Mouse (Mus musculus) frontal cortex, adult (tissue): ENCODE data around the gene Stat3.

Experiments
- ATAC-seq: cut with Nextera tagmentation; 2 replicates; pipeline ENCODE4 v1.9.2; 2017; ENCODE audit warnings: mild to moderate bottlenecking, moderate library complexity, mixed read lengths; ENCODE audit not compliant: low TSS enrichment

The Stat3 gene

DNA sequence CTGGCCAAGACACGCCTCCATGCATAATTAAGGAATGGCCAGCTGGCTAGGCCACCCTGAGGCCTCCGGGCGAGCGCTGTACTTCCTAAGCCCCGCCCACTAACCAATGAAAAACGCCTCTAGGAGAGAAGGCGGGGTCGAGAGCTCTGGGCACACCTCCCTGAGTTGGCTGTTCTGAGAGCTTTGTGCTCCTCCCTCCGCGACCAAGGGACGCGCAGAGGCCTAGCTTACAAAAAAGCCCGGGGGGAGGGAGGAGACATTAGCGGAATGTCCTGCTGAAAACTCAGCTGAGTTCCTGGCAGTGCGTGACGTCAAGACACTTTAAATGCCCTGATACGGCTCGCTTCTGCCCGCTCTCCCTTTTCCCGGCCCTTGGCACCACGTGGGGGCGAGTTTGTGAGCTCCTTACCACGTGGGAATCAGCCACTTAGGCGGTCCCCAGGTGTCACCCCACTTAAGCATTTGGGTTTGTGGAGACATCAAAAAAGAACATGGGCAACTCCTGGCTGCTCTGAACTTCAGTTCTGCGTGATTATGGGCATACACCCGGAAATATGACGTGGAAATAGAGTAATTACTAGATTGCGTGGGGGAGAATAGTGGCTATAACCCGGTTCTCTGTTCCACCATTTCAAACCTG lies at the start of gene Stat3:
Gene Stat3 (minus strand): TSS at position 29 of the 640 bp plus-strand sequence.
- ATAC-seq = no peak; the same call in none of the 2 replicates

DNA sequence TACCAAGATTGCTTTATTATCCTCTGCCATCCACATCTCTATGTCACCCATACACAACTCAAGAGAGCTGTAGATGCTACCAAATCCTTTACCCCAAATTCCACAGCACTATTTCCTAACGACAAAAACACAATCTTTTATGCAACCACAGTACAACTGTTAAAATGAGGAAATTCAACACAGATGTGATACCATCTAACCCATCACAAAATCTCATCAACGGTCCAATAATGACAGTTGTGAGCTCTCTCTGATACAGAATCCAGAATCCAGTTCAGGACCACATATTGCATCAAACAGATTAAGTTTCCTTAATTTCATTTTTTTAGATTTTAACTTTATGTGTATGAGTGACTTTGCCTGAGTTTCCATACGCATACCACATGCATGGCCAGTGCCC lies 49.3 kb upstream of the Stat3 start:
- ATAC-seq = no peak

DNA sequence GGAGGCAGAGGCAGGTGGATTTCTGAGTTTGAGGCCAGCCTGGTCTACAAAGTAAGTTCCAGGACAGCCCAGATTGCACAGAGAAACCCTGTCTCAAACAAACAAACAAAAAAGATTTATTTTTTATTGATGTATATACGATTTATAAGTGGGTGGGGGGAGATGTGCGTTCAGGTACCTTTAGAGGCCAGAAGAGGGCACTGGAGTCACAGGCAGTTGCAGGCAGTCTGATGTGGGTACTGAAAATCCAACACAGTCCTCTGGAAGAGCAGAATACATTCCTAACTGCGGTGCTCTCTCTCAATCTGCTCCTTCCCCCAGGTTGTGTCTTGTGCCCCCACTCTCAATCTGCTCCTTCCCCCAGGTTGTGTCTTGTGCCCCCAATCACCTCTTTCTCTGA lies 46.3 kb upstream of the Stat3 start:
- ATAC-seq = no peak

GRCm38 (mm10) chr11:100983778-100984131 lies 44.4 kb upstream of the Stat3 start:
- ATAC-seq = no peak

DNA sequence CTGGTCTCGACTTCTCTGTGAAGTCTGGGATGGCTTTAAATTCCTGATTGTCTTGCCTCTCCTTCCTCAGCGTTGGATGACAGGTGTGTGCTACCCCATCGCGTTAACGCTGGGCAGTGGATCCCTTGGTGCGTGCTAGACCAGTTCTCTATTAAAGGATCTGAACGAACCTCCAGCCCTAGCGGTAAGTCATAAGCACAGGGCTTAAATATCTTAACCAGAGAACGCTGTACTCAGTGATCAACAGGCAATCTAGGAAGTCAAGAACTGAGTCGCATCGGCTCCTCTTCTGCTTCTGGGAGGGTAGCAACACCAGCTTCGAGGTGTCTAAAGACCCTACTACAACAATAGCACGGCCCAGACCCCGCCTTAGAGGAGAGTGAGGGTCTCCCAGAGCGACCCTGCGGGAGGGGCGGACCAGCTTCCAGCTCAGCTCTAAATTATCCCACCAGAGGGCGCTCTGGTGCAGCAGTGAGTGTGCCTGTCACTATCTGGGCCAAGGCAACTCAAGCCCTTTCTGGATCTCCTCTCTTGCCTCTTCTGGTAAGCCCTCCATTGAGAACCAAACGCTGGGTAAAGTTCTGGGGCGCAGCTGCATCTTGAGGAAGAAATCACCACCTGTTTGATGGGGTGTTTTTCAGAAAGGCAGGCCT lies 43.9 kb upstream of the Stat3 start:
- ATAC-seq = peak; percentile 69; the same call in 1 of the 2 replicates

GRCm38 (mm10) chr11:100982087-100982486 lies 42.7 kb upstream of the Stat3 start:
- ATAC-seq = no peak

DNA sequence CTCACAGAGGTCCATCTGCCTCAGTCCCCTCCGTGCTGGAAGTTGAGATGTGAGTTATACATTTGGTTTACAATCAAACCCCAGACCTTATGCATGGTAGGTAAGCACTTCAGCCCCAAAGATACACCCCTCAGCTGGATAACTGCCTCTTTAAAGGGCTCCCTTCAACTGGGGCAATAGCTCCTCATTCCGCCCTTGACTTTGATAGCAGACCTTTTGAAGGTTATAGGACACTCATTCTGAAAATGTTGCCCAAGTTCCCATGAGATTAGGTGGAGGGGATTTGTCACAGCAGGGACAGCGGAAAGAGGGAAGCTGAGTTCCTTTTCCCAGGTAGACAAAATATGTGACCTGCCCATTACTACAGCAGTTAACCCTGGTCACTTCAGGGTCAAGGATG lies 41.9 kb upstream of the Stat3 start:
- ATAC-seq = no peak

DNA sequence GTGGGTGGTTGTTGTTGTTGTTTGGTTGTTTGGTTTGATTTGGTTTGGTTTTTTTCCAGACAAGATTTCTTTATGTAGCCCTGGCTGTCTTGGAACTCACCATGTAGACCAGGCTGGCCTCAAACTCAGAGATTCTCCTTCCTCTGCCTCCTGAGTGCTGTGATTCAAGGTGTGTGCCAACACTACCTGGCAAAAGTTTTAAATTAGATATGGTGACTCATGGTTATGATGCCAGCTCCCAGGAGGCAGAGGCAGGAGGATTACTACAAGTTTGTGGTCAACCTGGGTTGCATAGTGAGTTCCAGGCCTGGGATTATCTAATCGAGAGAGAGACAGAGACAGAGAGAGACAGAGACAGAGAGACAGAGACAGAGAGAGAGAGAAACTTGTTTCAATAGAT lies 41.1 kb upstream of the Stat3 start:
- ATAC-seq = no peak

GRCm38 (mm10) chr11:100979887-100980286 lies 40.5 kb upstream of the Stat3 start:
- peak; percentile 64; the same call in 1 of the 2 replicates for ATAC-seq

GRCm38 (mm10) chr11:100975241-100975640 lies 35.9 kb upstream of the Stat3 start:
- ATAC-seq = no peak

DNA sequence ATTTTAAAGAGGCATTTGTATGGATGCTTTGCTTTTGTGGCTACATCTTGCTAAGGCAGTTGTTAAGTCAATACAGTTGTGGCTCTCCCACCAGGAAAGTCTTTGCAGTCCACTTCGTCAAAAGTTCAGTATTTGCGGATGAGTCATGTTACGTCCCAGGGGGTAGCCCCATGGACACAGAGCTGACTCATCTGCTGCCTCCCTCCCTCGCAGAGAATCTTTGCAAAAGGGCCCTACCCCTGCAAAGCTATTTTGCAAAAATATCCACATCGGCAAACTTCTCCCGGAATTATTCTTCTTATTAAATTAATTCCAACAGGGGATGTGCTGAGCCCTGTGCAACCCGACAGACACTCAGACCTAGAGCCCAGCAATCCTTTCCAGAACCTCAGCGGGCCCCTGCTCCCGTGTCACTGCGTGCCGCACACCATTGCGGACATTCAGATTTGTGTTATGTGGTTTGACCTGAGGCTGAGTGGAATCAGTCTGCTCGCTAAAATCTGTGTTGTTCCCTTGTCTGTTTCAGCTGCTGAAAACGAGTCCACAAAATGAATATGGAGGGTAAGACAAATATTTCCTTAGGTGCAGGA lies 35.1 kb upstream of the Stat3 start:
- no peak for ATAC-seq

- no peak for ATAC-seq
Measured at GRCm38 (mm10) chr11:100973245-100973644, 33.9 kb upstream of the Stat3 start.

GRCm38 (mm10) chr11:100971455-100971854 lies 32.1 kb upstream of the Stat3 start:
- no peak for ATAC-seq

GRCm38 (mm10) chr11:100970557-100970937 lies 31.2 kb upstream of the Stat3 start, which contains the start of gene Cavin1:
TSS of gene Cavin1 (minus strand) at chr11:100970887.
- 0 out of 2 replicates have a peak, but pooled peaks have one; percentile 23 for ATAC-seq

DNA sequence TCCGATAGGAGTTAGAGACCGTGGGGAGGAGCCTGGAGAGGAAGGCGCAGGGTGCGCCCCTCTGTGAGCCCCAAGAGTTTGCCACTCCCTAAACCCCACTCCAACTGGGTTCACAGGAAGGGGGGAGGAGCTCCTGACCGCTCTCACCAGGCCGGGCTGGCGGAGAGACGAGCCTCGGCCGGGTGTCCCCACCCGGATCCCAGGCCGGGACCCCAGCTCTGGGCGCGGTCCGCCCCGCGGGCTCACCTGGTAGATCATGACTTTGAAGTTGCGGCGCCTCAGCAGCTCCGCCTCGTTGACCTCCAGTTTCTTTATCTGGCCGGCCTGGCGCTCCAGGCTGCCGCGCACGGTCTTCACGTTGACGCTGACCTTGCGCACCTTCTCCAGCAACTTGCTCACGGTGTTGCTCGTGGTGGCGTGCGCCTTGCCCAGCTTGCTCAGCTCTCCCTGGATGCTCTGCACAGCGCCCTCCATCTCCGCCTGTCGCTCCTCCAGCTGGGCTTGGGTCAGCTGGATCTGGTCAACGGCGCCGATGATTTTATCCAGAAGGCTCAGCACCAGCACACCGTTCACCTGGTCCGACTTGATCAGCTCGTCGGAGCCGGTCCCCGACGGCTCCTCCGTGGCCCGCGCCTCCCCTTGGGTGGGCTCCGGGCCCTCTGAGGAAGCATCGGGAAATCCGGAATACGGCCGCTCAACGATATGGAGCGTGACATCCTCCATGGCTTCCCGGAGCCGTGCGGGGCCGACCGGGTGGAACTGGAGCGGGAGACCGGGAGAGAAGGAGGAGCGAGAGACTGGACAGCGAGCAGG lies 30.6 kb upstream of the Stat3 start:
- peak; percentile 27; the same call in 1 of the 2 replicates for ATAC-seq

DNA sequence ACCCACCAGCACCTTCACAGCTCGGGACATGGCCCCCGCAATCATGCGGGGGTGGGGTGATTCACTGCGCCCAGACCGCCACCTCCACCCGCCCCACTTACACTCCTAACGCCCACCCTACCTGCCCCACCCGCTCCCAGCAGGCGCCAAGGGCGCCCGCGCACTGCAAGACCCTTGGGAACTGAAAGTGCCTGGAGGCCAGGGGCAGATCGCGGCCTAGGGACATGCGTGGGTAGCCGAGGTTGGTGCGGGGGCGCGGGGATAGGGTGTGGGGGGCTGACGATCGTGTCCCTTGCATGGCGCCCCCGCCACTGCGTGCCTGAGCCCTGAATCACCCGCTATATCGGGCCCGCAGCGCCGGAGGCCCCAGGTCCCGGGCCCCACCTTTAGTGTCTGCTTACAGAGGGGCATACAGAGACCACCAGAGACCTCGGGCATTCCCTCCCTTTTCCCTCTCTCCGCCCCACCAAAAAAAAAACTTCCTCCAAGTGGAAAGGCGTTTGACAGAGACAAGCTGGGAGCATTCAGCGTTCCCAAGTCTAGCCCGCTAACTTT lies 29.9 kb upstream of the Stat3 start:
- no peak for ATAC-seq

- ATAC-seq = no peak
Measured at GRCm38 (mm10) chr11:100968501-100968900, 29.2 kb upstream of the Stat3 start.

DNA sequence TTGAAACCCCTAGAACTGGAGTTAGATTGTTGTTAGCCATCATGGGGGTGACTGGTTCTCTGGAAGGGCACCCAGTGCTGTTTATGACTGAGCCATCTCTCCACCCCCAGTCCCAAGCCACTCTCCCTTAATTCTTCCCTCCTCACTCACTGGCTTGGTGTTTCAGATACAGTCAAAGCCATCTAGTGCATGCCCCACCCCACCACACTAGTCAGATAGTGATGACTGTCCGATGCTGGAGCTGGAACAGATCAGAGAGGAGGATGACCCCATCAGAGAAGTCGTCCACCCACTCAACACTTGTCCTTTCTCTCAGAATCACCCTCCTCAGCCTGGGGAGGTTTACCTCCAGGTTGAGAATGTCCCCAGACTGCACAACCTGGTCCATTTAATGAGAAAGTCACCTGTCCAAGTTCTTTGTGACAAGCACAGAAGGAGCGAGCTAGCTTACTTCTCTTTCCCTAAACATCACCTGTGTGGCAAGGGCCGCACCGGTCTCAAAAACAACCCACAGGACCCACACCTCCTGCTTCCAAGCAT lies 28.6 kb upstream of the Stat3 start:
- no peak for ATAC-seq

- ATAC-seq = no peak
Measured at GRCm38 (mm10) chr11:100967376-100967775, 28.0 kb upstream of the Stat3 start.

DNA sequence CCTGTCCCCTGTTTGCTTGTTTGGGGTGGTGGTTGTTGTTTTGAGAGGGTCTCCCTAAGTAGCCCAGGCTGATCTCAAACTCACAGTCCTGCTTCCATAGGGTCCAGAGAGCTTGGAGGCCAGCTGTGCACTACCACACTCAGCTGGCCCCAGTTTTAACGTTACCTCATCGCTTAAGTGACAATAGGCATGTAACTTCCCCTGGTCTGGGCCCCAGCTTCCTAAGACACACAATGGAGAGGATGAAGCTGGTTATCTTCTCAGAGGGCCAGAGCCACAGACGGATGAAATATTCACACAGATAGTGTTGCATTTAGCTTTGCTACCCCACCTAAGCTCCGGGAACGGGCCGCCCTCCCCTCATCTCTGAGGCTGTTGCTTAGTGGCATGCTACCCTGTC lies 26.4 kb upstream of the Stat3 start:
- no peak for ATAC-seq

DNA sequence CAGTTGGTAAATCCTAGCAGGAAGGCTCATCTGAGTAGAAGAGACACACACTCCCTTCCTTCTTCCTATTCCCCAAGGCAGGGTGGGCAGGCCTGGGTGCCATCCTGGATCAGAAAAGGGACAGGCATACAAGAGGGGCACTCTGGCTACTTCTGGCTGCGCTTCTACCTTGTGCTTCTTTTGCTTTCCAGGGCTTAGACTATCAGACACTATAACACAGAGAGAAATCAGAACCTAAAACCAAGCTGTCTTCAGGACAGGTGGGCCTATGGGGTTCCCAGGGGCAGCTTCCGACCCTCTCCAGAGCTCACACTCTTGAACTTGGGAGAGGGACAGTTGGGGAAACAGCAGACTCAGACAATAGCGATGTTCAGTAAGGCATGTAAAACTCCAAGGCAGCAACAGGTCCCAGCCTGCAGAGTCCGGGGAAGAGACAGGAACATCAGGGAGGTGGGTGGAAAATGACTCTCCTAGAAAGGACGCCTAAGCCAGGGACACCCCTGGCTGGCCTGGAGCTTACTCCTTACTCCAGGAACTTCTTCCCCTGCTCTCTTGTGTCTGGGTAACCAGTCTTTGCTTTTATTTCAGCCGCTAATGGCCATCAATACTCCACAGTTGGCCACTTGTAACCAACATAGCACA lies 25.7 kb upstream of the Stat3 start:
- ATAC-seq = no peak
